Mouse (Mus musculus): ENCODE measurements around the gene Casd1.

Casd1 gene

GRCm38 (mm10) chr6:4600658-4601296 lies at the start of gene Casd1:
Gene Casd1, plus strand, starts transcription at chr6:4600839.
- no peak for DNase-seq (ENCODE audit: low read depth)

GRCm38 (mm10) chr6:4555366-4555765 lies 45.3 kb upstream of the Casd1 start:
- no peak for DNase-seq (ENCODE audit: low read depth)

GRCm38 (mm10) chr6:4557086-4557485 lies 43.6 kb upstream of the Casd1 start:
- no peak for DNase-seq (ENCODE audit: low read depth)

GRCm38 (mm10) chr6:4557678-4558077 lies 43.0 kb upstream of the Casd1 start:
- peak; percentile 18 for DNase-seq (ENCODE audit: low read depth)

- no peak for DNase-seq (ENCODE audit: low read depth)
These were observed 39.5 kb upstream of the Casd1 start for GRCm38 (mm10) chr6:4561156-4561555.

GRCm38 (mm10) chr6:4561621-4562020 lies 39.0 kb upstream of the Casd1 start:
- no peak for DNase-seq (ENCODE audit: low read depth)

- DNase-seq (ENCODE audit: low read depth), result no peak
These were observed 38.2 kb upstream of the Casd1 start for GRCm38 (mm10) chr6:4562401-4562800.

GRCm38 (mm10) chr6:4563477-4563876 lies 37.2 kb upstream of the Casd1 start:
- DNase-seq (ENCODE audit: low read depth), result no peak

DNA sequence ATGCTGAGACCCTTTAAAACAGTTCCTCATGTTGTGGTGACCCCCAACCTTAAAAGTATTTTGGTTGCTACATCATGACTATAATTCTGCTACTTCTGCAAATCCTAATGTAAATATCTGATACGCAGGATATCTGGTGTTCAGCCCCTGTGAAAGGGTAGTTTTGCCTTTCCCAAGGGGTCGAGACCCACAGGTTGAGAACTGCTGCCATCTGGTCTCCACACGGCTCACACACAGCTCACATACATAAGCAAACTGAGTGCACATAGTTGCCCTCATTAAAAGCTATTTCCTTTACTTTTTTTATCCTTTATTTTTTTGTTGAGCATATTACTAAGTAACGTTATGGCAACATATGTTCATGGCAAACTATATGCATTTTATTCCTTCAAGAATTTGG lies 30.2 kb upstream of the Casd1 start:
- no peak for DNase-seq (ENCODE audit: low read depth)

- DNase-seq (ENCODE audit: low read depth), result no peak
These were observed 22.9 kb upstream of the Casd1 start for GRCm38 (mm10) chr6:4577756-4578155.

- DNase-seq (ENCODE audit: low read depth), result no peak
These were observed 22.3 kb upstream of the Casd1 start for GRCm38 (mm10) chr6:4578343-4578742.

- no peak for DNase-seq (ENCODE audit: low read depth)
These were observed 21.0 kb upstream of the Casd1 start for GRCm38 (mm10) chr6:4579620-4580019.

GRCm38 (mm10) chr6:4583485-4583884 lies 17.2 kb upstream of the Casd1 start:
- no peak for DNase-seq (ENCODE audit: low read depth)

GRCm38 (mm10) chr6:4587946-4588345 lies 12.7 kb upstream of the Casd1 start:
- DNase-seq (ENCODE audit: low read depth), result no peak

GRCm38 (mm10) chr6:4588722-4589121 lies 11.9 kb upstream of the Casd1 start:
- DNase-seq (ENCODE audit: low read depth), result no peak

GRCm38 (mm10) chr6:4590089-4590488 lies 10.6 kb upstream of the Casd1 start:
- DNase-seq (ENCODE audit: low read depth), result no peak

- no peak for DNase-seq (ENCODE audit: low read depth)
These were observed 2.9 kb upstream of the Casd1 start for GRCm38 (mm10) chr6:4597711-4598110.

DNA sequence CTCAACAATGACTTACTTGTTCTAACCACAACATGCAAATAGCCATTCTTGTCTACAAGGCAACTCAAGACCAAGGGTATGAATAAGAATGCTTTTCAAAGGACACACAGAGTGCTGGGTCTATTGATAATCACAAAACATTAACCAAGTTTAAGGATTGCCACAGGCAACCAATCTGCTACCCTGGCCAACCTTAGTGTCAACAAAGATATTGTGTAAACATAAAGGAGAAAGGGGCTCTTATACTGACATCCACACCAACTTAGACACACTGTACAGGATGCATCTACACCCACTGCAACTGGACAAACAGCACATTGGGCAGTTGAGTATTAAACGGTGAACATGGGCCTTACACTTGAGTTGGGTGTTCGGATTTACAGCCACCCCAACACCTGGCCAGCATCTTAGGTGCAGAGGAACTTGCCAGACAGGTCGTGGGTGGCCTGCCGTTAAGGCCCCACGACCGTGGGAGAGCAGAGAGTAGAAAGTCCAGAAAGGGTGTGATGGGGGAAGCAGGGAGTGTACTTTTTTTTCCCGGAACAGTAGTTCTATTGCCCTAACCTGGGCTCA lies 468 bp upstream of the Casd1 start:
- no peak for DNase-seq (ENCODE audit: low read depth)

DNA sequence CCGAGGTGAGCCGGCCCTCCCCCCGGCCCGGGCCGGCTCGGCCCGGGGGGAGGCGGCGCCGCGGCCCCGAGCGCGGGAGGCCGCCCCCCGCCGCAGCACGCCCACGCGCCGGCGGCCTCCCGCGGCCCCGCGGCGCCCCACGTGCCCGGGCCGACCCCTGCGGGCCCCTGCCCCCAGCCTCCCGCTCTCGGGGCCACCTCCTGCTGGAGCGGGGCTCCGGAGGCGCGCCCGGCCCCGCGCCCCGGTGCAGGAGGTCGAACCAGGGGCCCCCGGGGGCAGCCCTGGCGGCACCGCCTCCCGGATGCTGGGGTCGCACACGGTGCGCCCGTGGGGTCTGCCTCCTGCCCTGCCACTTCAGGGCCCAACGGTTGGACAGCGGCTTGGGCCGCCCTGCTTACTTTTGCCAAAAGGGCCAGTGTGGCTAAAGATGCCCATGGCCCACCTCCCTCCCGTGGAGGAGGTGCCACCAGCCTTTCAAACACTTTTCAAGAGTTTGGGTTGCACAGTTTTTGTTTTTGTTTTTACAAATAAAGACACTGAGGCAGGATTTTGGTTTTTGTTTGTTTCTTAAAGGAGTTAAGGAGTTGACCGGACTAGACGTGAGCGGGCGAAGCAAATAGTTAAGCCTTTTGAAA lies 775 bp downstream of the Casd1 start:
- no peak for DNase-seq (ENCODE audit: low read depth)

DNA sequence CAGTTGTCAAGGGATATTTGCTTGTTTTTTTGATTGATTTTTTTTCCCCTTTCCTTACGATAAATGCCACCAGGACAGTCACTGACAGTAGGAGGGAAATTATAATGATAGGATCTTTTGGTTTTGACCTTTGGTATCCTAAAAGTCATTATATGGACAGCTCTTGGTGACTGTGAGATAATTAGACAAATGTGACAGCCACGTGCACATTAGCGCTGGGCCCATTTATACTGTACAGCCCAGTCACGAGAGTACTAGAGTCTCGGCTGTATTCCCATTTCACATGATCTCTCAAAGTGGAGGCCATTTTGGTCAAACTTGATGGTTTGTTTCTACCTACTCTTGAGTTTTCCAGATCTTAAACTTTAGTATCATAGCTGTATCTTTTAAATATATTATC lies 1.4 kb downstream of the Casd1 start:
- no peak for DNase-seq (ENCODE audit: low read depth)

DNA sequence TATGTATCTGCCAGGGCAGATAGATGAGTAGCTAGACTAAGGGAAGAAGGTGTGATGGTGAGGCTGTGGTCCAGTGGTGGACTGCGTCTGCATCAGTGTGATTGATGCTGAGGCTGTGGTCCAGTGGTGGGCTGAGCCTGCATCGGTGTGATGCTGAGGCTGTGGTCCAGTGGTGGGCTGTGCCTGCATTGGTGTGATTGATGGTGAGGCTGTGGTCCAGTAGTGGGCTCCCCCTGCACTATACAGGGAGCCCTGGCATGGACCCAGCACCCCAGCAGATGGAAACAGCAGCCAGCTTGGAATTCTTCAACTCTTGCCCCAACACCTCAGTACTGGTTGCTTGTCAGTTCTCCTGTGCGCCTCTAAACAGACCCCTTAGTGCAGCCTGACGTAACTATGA lies 5.8 kb downstream of the Casd1 start:
- DNase-seq (ENCODE audit: low read depth), result no peak

DNA sequence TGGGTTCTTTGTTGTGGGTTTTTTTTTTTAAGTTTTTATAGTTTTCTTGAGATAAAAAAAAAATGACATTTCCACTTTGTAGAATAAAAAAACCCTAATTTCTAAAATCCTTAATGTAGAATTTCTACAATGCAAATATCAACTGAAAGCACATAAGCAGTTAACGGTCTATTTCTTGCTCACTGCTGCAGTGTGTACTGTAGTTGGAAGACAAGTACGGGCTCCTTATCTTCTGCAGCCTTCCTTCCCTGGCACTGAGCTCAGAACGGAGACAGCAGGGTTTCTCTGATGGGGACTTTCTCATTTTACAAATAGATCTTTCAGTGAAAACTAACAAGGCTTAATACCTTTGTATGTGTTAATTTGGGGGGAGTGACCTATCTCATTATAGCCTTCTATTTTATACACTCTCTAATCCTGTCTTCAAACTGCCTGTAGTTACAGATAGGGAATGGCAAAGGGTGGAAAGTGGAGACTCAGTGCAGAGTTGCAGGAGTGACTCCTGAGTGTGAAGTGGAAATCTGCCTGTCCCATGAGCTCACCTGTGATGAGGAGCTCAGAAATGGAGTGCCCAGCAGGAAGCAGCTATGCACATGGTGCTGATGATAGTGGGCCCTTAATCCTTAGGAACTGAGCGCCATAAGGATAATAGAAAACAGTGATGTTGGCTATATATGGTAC lies 9.7 kb downstream of the Casd1 start:
- DNase-seq (ENCODE audit: low read depth), result no peak

GRCm38 (mm10) chr6:4611853-4612252 lies 11.2 kb downstream of the Casd1 start:
- DNase-seq (ENCODE audit: low read depth), result no peak

Measured in c-Kit-positive CD71-negative TER-119-negative erythroid progenitor cells, embryonic 14.5 days (primary cell).